Mouse (Mus musculus): ENCODE data around the gene Nudcd3.

GRCm38 (mm10) chr11:6208158-6208557, 7.9 kb upstream of the Nudcd3 start:
- TF ChIP-seq MAX (IDR thresholded peaks at IDR 0.05; ENCODE audit: low read depth) (no peak), POLR2A (IDR thresholded peaks at IDR 0.05; ENCODE audit: insufficient read length, low read depth) (no peak), MYOD1 (IDR thresholded peaks at IDR 0.05; ENCODE audit: control insufficient read depth in 1 of 3, insufficient read length in 2 of 3, low read depth in 2 of 3) (no peak)

All from myocyte (in vitro differentiated cells).